Mouse (Mus musculus) forebrain, embryonic 11.5 days (tissue): ENCODE measurements around the gene Cacnb4. TPM values are rescaled to one million over a fixed set of nuclear protein-coding genes. Genes with fewer than 3 reads are reported as not detected.

ENCODE experiments used
- ATAC-seq: fragments of 200-750 bp; cut with Nextera tagmentation; replicated peaks from 2 replicates; pipeline ENCODE4 v1.8.0; 2017; ENCODE audit warnings: moderate TSS enrichment; ENCODE audit not compliant: low FRiP score
- DNase-seq: peaks from one replicate; pipeline ENCODE4 v3.0.0-alpha.2; 2017; ENCODE audit warnings: low spot score
- H3K27ac ChIP-seq: fragments of 300-500 bp; sonication (generic); 2 replicates; pipeline ENCODE4 v1.5.1; 2014; ENCODE audit warnings: low read depth, low read length
- H3K27me3 ChIP-seq: fragments of 300-500 bp; sonication (generic); 2 replicates; pipeline ENCODE4 v1.6.1; 2014; ENCODE audit warnings: mild to moderate bottlenecking, low read length, mixed read lengths; ENCODE audit not compliant: control insufficient read depth, insufficient read depth
- H3K36me3 ChIP-seq: fragments of 300-500 bp; sonication (generic); 2 replicates; pipeline ENCODE4 v1.6.1; 2014; ENCODE audit warnings: mild to moderate bottlenecking, low read length, moderate library complexity, mixed read lengths; ENCODE audit not compliant: control insufficient read depth, insufficient read depth
- H3K4me1 ChIP-seq: fragments of 300-500 bp; sonication (generic); replicated peaks from 2 replicates; pipeline ENCODE4 v1.6.1; 2014; ENCODE audit warnings: low read length, mixed read lengths; ENCODE audit not compliant: control insufficient read depth, insufficient read depth
- H3K4me2 ChIP-seq: fragments of 300-500 bp; sonication (generic); 2 replicates; pipeline ENCODE4 v1.6.1; 2014; ENCODE audit warnings: low read depth, mild to moderate bottlenecking, low read length, moderate library complexity, mixed read lengths; ENCODE audit not compliant: severe bottlenecking
- H3K4me3 ChIP-seq: fragments of 300-500 bp; sonication (generic); 2 replicates; pipeline ENCODE4 v1.5.1; 2014; ENCODE audit warnings: low read depth, low read length
- H3K9ac ChIP-seq: fragments of 300-500 bp; sonication (generic); 2 replicates; pipeline ENCODE4 v1.6.1; 2014; ENCODE audit warnings: low read length
- H3K9me3 ChIP-seq: fragments of 300-500 bp; sonication (generic); 2 replicates; pipeline ENCODE4 v1.6.1; 2016; ENCODE audit warnings: low read length, mixed read lengths; ENCODE audit not compliant: control insufficient read depth
- WGBS: fragments of 180-500 bp; shearing (Covaris S2); extraction: QIAGEN DNeasy Blood & Tissue Kit; methylation state at CpG from one replicate; pipeline ENCODE4 v1.1.7; 2014; 5-methylcytosine and 5-hydroxymethylcytosine counted together
- polyA plus RNA-seq: library from polyadenylated mRNA; unstranded; fragments of >200 nt; fragmentation: Nextera tagmentation; extraction: Ambion mirVana; gene quantifications from 2 replicates; pipeline ENCODE4 v1.2.1, GENCODE M21; 2014

Cacnb4 gene
- polyA plus RNA-seq, 1 experiment from 2014 or later = 2.6 TPM

DNA sequence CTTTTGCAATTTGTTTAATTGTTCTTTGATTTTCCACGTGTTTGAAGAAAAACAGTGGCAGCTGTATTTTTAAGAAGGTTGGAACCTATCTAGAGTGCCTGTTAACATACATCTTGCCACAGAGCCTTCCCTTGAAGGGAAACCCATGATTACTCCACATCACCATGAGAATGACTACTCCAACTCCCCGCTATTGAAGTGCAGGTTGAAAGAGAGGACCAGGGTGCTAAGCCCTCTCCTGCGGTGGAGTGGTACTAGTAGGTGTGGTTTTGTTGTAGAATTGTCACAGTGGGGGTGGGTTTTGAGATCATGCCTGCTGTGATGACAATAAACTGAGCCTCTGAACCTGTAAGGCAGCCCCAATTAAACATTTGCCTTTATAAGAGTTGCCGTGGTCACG, 23.7 kb upstream of the Cacnb4 start:
- Histone ChIP-seq H3K9ac (no peak overlapping the region), H3K27me3 (no peaks in the 10 kb centered on the region), H3K4me3 (no peak overlapping the region), H3K36me3 (no peaks in the 10 kb centered on the region; the same call in 1 of the 2 replicates), H3K27ac (no peak overlapping the region), H3K9me3 (no peaks in the 10 kb centered on the region), H3K4me2 (no peak overlapping the region), H3K4me1 (no peaks in the 10 kb centered on the region)
- DNase-seq = no peak
- 66% methylated on average over 5 of the region's 5 CpGs for WGBS
- no peak for ATAC-seq

DNA sequence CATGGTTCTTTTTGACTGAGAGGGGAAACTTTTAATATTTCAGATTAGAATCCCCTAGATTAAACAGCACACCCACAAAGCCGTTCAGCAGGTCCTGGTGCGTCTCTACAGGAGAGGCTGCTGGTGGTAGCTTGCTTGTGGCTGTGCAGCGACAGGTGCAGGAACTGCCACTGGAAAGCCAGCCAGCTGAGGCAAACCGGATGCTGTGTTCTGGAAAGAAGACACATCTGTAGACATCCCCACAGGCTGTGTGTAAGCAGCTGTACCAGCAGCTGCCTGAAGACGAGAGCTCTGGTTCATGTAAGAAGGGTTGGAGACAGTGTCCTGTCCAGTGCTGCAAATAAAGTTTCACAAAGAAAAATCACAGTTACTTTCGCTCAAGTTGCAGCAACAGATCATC, 18.0 kb upstream of the Cacnb4 start:
- no peak overlapping the region for H3K4me2 ChIP-seq
- H3K4me3 ChIP-seq = no peak overlapping the region
- 92% methylated on average over 6 of the region's 6 CpGs for WGBS
- no peaks in the 10 kb centered on the region for H3K4me1 ChIP-seq
- ATAC-seq = no peak
- no peak overlapping the region for H3K27ac ChIP-seq
- no peak overlapping the region for H3K9ac ChIP-seq
- H3K27me3 ChIP-seq = no peaks in the 10 kb centered on the region
- DNase-seq = no peak
- no peaks in the 10 kb centered on the region for H3K9me3 ChIP-seq
- no peaks in the 10 kb centered on the region; the same call in 1 of the 2 replicates for H3K36me3 ChIP-seq

DNA sequence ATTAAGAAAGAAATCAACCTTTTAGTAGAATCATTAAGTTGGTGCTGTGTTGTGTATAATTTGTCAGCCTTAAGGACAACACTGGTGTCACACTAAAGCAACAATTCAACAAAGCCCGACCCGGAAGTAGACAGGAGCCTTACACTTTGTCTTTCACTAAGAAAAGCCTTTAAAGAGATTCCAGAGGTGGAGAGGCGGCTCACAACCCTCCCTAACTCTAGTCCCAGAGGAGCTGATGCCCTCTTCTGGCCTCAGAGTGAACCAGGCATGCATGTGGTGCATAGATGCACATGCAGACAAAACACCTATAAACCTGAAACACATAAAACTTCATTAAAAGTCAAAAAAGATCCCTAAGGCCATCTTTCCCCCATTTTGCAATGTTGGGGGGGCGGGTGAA, 15.1 kb upstream of the Cacnb4 start:
- Histone ChIP-seq H3K4me2 (no peak overlapping the region), H3K4me3 (no peak overlapping the region), H3K4me1 (no peaks in the 10 kb centered on the region), H3K9ac (no peak overlapping the region), H3K27ac (no peak overlapping the region), H3K36me3 (no peaks in the 10 kb centered on the region), H3K9me3 (no peaks in the 10 kb centered on the region), H3K27me3 (no peaks in the 10 kb centered on the region)
- DNase-seq (peak; percentile 39), ATAC-seq (no peak)
- WGBS = 72% methylated on average over 4 of the region's 4 CpGs

DNA sequence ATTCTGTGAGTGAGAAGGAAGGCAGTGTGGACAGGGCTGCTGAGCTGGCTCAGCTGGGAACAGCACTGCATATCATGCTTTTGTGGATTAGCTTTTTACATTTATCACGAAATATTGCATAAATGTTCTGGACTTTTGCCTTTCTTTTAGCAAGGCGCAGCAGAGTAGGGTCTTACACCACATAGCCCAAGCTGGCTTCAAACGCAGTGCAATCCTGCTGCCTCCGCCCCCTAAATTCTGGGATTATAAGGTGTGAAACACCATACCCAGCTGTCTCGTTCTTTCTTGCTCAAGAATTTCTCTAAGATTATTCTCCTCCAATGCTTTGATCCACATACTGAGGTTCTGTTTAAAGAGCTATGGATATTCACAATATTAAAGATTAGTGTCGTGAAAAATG, 10.0 kb upstream of the Cacnb4 start:
- no peak overlapping the region for H3K9ac ChIP-seq
- peak; percentile 16 for DNase-seq
- no peak overlapping the region for H3K4me3 ChIP-seq
- no peak overlapping the region for H3K27ac ChIP-seq
- no peaks in the 10 kb centered on the region for H3K36me3 ChIP-seq
- H3K27me3 ChIP-seq = no peaks in the 10 kb centered on the region
- ATAC-seq = no peak
- WGBS = 90% methylated on average over 6 of the region's 6 CpGs
- no peaks in the 10 kb centered on the region for H3K9me3 ChIP-seq
- no peak overlapping the region for H3K4me2 ChIP-seq
- H3K4me1 ChIP-seq = no peaks in the 10 kb centered on the region

DNA sequence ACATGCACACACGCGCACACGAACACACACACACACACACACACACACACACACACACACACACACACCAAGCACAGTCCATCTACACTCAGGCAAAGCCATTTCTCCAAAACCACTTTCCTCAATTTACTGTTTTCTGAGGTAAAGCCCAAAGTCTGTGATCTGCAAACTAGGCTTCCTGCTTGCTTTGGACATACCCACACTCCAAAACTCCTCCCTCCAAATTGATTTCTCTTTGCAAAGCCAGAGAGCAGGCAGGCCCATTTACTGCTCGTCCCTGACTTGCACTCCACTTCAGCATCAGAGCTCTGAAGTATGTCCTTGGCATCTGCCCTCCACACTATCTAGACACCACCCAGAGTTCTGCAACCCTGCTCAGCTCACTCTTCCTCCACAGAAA, 958 bp upstream of the Cacnb4 start:
- H3K9ac ChIP-seq = no peak overlapping the region
- H3K27ac ChIP-seq = no peak overlapping the region
- WGBS = 70% methylated on average over 4 of the region's 4 CpGs
- DNase-seq (peak; percentile 45), ATAC-seq (no peak)
- H3K4me2 ChIP-seq = no peak overlapping the region
- no peak overlapping the region for H3K4me3 ChIP-seq
- peaks cover 8% of the 10 kb centered on the region; the same call in 1 of the 2 replicates for H3K4me1 ChIP-seq
- H3K27me3 ChIP-seq = peaks cover 12% of the 10 kb centered on the region
- no peaks in the 10 kb centered on the region for H3K36me3 ChIP-seq
- no peaks in the 10 kb centered on the region for H3K9me3 ChIP-seq

DNA sequence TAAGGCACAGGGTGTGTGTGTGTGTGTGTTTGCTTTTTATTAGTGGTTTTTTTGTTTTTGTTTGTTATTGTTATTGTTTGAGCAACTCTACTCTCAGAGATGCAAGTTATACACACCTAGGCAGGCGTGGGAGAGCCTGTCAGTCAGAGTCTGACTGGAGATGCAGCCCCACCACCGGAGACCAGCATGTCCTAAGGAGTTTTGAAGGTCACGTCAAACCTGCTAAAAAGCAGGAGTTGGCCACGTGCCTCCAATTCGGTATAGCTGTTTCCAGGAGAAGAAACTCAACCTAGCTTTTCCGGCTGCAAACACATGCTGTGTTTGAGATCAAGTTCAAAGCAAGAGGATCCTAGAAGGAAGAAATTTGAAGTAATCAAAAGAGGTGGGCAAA, 277 bp upstream of the Cacnb4 start:
- Histone ChIP-seq H3K9me3 (no peaks in the 10 kb centered on the region), H3K4me1 (peaks cover 8% of the 10 kb centered on the region; the same call in 1 of the 2 replicates), H3K9ac (no peak overlapping the region), H3K27ac (no peak overlapping the region), H3K27me3 (peaks cover 12% of the 10 kb centered on the region), H3K4me3 (no peak overlapping the region), H3K4me2 (peak overlapping the region; percentile 99), H3K36me3 (no peaks in the 10 kb centered on the region)
- 16% methylated on average over 6 of the region's 6 CpGs for WGBS
- DNase-seq = peak; percentile 53
- peak; percentile 4; the same call in 1 of the 2 replicates for ATAC-seq

DNA sequence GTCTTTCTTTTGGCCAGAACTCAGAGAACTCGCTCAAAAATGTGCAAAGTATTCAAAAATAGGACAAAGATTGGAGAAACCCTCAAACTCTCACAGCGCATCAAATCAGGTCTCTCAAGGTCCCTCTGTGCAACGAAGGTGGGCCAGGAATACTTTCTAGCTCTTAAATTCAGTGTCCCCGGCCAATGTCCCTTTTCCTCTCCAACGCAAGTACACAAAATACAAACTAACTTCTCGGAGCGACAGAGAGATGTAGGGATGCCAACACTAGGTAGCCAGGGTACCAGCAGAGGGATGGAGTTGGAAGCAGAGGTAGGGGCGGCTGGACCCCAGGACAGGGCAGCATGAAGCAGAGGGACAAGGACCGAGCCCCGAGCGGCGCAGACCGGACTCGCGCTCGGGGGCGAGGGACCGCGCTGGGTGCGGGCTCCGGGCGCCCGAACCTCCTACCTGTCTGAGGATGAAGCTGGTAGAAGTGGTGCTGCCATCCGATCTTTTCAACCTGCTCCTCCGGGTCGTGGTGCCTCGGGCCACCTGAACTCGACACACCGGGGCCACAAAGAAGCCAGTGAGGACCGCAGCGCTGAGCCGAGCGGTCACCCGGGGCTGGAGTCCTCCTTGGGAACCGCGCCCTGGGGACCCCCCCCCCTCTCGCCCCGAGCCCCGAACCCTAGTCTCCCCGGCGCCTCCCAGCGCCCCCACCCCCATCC, 1.2 kb downstream of the Cacnb4 start:
- no peaks in the 10 kb centered on the region for H3K36me3 ChIP-seq
- H3K27me3 ChIP-seq = peaks cover 12% of the 10 kb centered on the region
- peak overlapping the region; percentile 64 for H3K4me3 ChIP-seq
- H3K27ac ChIP-seq = no peak overlapping the region
- 1% methylated on average over 39 of the region's 42 CpGs for WGBS
- DNase-seq (no peak), ATAC-seq (peak; percentile 76)
- H3K9me3 ChIP-seq = no peaks in the 10 kb centered on the region
- H3K4me1 ChIP-seq = peaks cover 8% of the 10 kb centered on the region; the same call in 1 of the 2 replicates
- H3K4me2 ChIP-seq = peak overlapping the region; percentile 99
- H3K9ac ChIP-seq = peak overlapping the region; percentile 77

DNA sequence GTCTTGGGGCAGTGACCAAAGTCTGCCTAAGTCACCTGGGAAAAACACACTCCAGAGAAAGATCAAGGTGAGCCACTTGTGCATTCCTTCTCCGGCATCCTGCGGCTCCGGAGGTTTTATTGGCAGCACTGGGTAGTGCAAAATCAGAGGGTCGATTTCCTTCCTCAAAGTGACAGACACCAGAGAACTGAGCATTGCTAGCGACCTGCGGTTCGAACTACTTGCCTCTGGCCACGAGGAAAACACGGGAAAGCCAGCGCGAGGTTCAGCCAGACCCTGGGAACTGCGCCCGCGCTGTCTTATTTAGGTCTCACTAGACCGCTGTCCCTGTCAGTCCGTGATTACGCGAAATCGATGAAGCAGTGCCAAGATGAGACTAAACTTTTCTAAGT, 1.7 kb downstream of the Cacnb4 start:
- Histone ChIP-seq H3K27me3 (peaks cover 12% of the 10 kb centered on the region), H3K4me1 (peaks cover 8% of the 10 kb centered on the region; the same call in 1 of the 2 replicates), H3K36me3 (no peaks in the 10 kb centered on the region), H3K27ac (no peak overlapping the region), H3K9ac (no peak overlapping the region), H3K4me3 (peak overlapping the region; percentile 64), H3K4me2 (peak overlapping the region; percentile 99), H3K9me3 (no peaks in the 10 kb centered on the region)
- 1% methylated on average over 19 of the region's 19 CpGs for WGBS
- ATAC-seq (no peak), DNase-seq (peak; percentile 66)

DNA sequence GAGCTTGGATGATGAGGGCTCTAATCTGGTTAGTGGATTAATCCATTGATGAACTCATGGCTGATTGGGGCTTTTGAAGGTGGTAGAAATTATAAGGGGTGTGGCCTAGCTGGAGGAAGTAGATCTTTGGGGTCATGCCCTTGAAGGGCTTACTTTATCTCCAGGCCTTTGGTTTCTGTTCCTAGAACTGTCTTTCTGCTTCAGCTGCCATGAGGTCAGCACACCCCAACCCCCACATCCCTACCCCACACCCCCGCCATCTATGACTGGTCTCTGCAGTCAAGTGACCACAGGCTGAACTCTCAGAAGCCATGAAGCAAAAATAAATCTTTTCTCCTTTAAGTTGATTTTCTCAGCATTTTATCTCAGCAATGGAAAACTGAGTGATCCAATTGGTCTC, 3.5 kb downstream of the Cacnb4 start:
- 61% methylated on average over 1 of the region's 1 CpGs for WGBS
- H3K4me2 ChIP-seq = no peak overlapping the region
- ATAC-seq = no peak

More for the DNA sequence above, 3.5 kb downstream of the Cacnb4 start:
- H3K27ac ChIP-seq = no peak overlapping the region
- H3K4me3 ChIP-seq = no peak overlapping the region
- H3K9me3 ChIP-seq = no peaks in the 10 kb centered on the region
- peaks cover 12% of the 10 kb centered on the region for H3K27me3 ChIP-seq
- DNase-seq = peak; percentile 35
- no peak overlapping the region for H3K9ac ChIP-seq
- no peaks in the 10 kb centered on the region for H3K36me3 ChIP-seq
- peaks cover 8% of the 10 kb centered on the region; the same call in 1 of the 2 replicates for H3K4me1 ChIP-seq
